Comparison of ENCODE assay signal across 14 mouse cellular contexts in the genomic region with DNA sequence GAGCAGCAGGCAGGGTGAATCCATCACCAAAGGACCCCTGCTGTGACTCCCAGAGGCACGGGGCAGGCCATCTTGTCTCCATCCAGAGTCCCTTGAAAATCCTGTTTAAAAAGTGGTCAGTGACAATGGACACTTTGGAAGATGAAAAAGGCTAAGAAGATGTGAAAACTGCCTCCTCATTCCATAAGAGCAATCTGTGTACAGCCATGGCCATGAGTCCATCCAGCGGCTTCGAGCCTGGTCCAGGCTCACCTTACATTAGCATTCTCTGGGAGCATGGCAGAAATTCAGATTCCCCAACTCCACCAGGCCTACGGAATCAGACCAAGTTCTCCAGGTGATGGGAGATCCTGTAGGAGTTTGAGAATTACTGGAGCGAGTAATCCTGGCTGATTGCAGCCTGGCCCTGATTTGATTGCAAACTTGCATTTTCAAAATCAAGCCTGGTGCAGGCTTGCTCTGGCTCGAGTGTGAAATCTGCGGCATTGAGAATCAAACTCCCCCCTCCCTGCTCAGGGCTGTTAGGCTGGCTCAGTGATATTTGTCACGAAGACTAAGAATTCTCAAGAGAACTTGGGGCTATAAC. TPM values are rescaled to one million over a fixed set of nuclear protein-coding genes. Genes with fewer than 3 reads are reported as not detected.
A peak's percentile ranks its signal among the peaks of the same experiment; 100 is the strongest.
DNase-seq lines count a peak whose midpoint lies in the region; ATAC-seq lines count a peak whose summit lies in the region.
"Had no signal": no experiment of that assay in that cellular context is flagged by ENCODE, and none has a peak within 500 bp of the region (broad histone marks: within the 10 kb centered on the region; RNA-seq: fewer than 3 reads in every experiment).

No protein-coding gene starts in this region.

- ATAC-seq in midbrain, embryonic 15.5 days (replicated peaks), result no peak
- ATAC-seq: activated CD4-positive, CD25-positive, alpha-beta regulatory T cell, adult 4 months; lung, postnatal 0 days had no signal

- no peak overlapping the region for H3K4me3 ChIP-seq in hindbrain, embryonic 10.5 days
- no peak overlapping the region for H3K4me3 ChIP-seq in midbrain, embryonic 15.5 days
- H3K4me3 ChIP-seq: erythroblast, embryonic 14.5 days had no signal

- peak overlapping the region; percentile 91 for H3K27ac ChIP-seq in hindbrain, embryonic 10.5 days
- H3K27ac ChIP-seq in midbrain, embryonic 15.5 days, result peak overlapping the region; percentile 94

- H3K4me2 ChIP-seq in midbrain, embryonic 15.5 days, result no peak overlapping the region

- DNase-seq in cerebellum, adult 8-10 months, result peak; percentile 40
- peak; percentile 55 for DNase-seq in cerebellum, postnatal 25 days
- DNase-seq in hindbrain, embryonic 10.5 days (ENCODE audit: low spot score), result peak; percentile 20
- no peak for DNase-seq in urinary bladder, adult 2 months (ENCODE audit: low spot score)
- no peak for DNase-seq in layer of hippocampus, adult 18-20 months (ENCODE audit: low spot score in 2 of 2)
- no peak for DNase-seq in gastrocnemius, adult 18-20 months (ENCODE audit: low spot score)
- DNase-seq in spleen, postnatal 10 days (ENCODE audit: low spot score in 2 of 2), result no peak
- DNase-seq: heart, adult 11 months; spleen, adult 18-20 months had no signal

- H3K9me3 ChIP-seq in hindbrain, embryonic 10.5 days, result no peaks in the 10 kb centered on the region; the same call in 1 of the 2 replicates
- no peaks in the 10 kb centered on the region for H3K9me3 ChIP-seq in midbrain, embryonic 15.5 days
- H3K9me3 ChIP-seq: limb, embryonic 15.5 days had no signal

- no peak overlapping the region for H3K9ac ChIP-seq in midbrain, embryonic 15.5 days
- H3K9ac ChIP-seq: limb, embryonic 15.5 days had no signal

- peaks cover 34% of the 10 kb centered on the region for H3K4me1 ChIP-seq in hindbrain, embryonic 10.5 days (replicated peaks)
- peaks cover 38% of the 10 kb centered on the region for H3K4me1 ChIP-seq in midbrain, embryonic 15.5 days

- no peaks in the 10 kb centered on the region for H3K27me3 ChIP-seq in hindbrain, embryonic 10.5 days (ENCODE audit: insufficient read depth, poor library complexity, severe bottlenecking)
- H3K27me3 ChIP-seq in midbrain, embryonic 15.5 days (replicated peaks), result no peaks in the 10 kb centered on the region
- H3K27me3 ChIP-seq: limb, embryonic 15.5 days had no signal

- 0 out of 2 replicates have a peak, but pooled peaks cover 2% of the 10 kb centered on the region for H3K36me3 ChIP-seq in hindbrain, embryonic 10.5 days
- H3K36me3 ChIP-seq in midbrain, embryonic 15.5 days (replicated peaks), result no peaks in the 10 kb centered on the region
- H3K36me3 ChIP-seq: limb, embryonic 15.5 days had no signal

- WGBS in hindbrain, embryonic 10.5 days, result 73% methylated on average over 8 of the region's 8 CpGs
- WGBS in midbrain, embryonic 15.5 days, result 56% methylated on average over 8 of the region's 8 CpGs

RNA-seq across cellular contexts. Expression of a gene that starts 42.6 kb away (rescaled TPM):
- polyA plus RNA-seq in hindbrain, embryonic 10.5 days (2016; fragmentation: Nextera tagmentation; extraction: Ambion mirVana), result 0.42 TPM in 1 of 2 replicates, not detected in the other
- 0.48 and 0.57 TPM in 2 replicates for polyA plus RNA-seq in midbrain, embryonic 15.5 days (2015; fragmentation: Nextera tagmentation; extraction: Ambion mirVana)
- 16.9 and 32.1 TPM in 2 replicates for polyA plus RNA-seq in urinary bladder, adult 2 months (2012; rRNA removed)
- total RNA-seq in layer of hippocampus, adult 18-20 months (2021), result not detected
- under 1 TPM in 1 of 2 experiments, not detected in 1; 0.37 TPM for total RNA-seq in gastrocnemius, adult 18-20 months (2021)
- polyA plus RNA-seq: erythroblast, embryonic 14.5 days had no signal

Comparison
In these comparisons a context has a peak if more than half of its experiments do, and no peak if none do; other contexts are left out.
1. DNase-seq: peak in cerebellum, adult 8-10 months (single experiment), cerebellum, postnatal 25 days (2 of 2) and hindbrain, embryonic 10.5 days (single experiment); none in urinary bladder, adult 2 months (single experiment), layer of hippocampus, adult 18-20 months (0 of 2), gastrocnemius, adult 18-20 months (single experiment) and spleen, postnatal 10 days (0 of 2).
2. RNA of a gene that starts 42.6 kb away (polyA plus RNA-seq): 16.9 to 32.1 TPM in urinary bladder, adult 2 months; 0.48 to 0.57 TPM in midbrain, embryonic 15.5 days and 0.42 TPM in hindbrain, embryonic 10.5 days; every median in the first group is over 10 times any median in the second.